Mouse (Mus musculus): ENCODE measurements around the gene Crk.

GRCm38 (mm10) chr11:75669853-75670200, 9.2 kb upstream of the Crk start:
- TF ChIP-seq EP300 (IDR thresholded peaks at IDR 0.05; ENCODE audit: low read depth) = no peak
- TF ChIP-seq CTCF (IDR thresholded peaks at IDR 0.05; ENCODE audit: low read depth) = no peak

All from liver, embryonic 14.5 days (tissue).